Comparison of ENCODE assay signal across 8 mouse cellular contexts in the genomic region with DNA sequence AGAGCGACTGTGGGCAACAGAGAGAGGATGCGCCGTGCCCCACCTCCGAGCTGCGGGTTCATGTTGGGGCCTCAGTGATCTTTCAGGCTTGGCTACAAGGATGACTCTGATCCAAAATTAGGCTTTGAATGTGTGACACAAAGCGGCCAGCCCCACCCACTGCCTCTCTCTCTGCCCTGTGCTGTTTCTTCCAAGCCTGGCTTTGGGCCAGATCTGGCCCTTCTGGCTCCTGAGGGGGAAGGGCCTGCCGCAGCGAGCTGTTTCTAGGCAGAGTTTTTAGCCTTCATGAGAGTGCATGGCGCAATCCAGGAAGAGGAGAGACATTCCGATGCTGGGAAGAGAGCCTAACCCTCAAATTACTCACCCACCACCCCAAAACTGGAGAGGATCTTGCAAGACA.
DNase-seq lines count a peak whose midpoint lies in the region; ATAC-seq lines count a peak whose summit lies in the region.

No protein-coding gene starts in this region.

- no peaks in the 10 kb centered on the region for H3K9me3 ChIP-seq in intestine, embryonic 15.5 days
- no peaks in the 10 kb centered on the region for H3K9me3 ChIP-seq in liver, embryonic 16.5 days (replicated peaks; ENCODE audit: control insufficient read depth, low read length)
- no peaks in the 10 kb centered on the region for H3K9me3 ChIP-seq in neural tube, embryonic 11.5 days (ENCODE audit: control insufficient read depth, low read length)

- H3K4me2 ChIP-seq in intestine, embryonic 15.5 days (replicated peaks), result peak overlapping the region; percentile 25; the same call in 1 of the 2 replicates
- H3K4me2 ChIP-seq in liver, embryonic 16.5 days (ENCODE audit: low read depth, low read length), result no peak overlapping the region
- H3K4me2 ChIP-seq in neural tube, embryonic 11.5 days (ENCODE audit: low read depth), result no peak overlapping the region

- peak; percentile 47 for DNase-seq in layer of hippocampus, adult 11-12 months (ENCODE audit: low spot score)
- DNase-seq in layer of hippocampus, adult 8-10 months (ENCODE audit: low spot score in 2 of 2), result no peak
- peak; percentile 69 for DNase-seq in embryo, embryonic 10.5 days (ENCODE audit: low spot score)
- peak; percentile 56 to 75 for DNase-seq in gastrocnemius, postnatal 4 days (ENCODE audit: low spot score in 2 of 2)
- peak; percentile 77 for DNase-seq in neural tube, embryonic 11.5 days (ENCODE audit: low spot score)
- peak; percentile 57 for DNase-seq in urinary bladder, postnatal 25 days (ENCODE audit: low spot score)

- ATAC-seq in intestine, embryonic 15.5 days, result peak; percentile 87
- ATAC-seq in liver, embryonic 16.5 days (ENCODE audit: low read depth), result 0 out of 2 replicates have a peak, but pooled peaks have one; percentile 43
- ATAC-seq in neural tube, embryonic 11.5 days (ENCODE audit: insufficient read depth, low FRiP score, low TSS enrichment), result peak; percentile 67

- no peak overlapping the region for H3K9ac ChIP-seq in intestine, embryonic 15.5 days
- no peak overlapping the region for H3K9ac ChIP-seq in liver, embryonic 16.5 days (ENCODE audit: low read depth, low read length)
- peak overlapping the region; percentile 26 for H3K9ac ChIP-seq in neural tube, embryonic 11.5 days (ENCODE audit: low read length)

- peaks cover 18% of the 10 kb centered on the region for H3K4me1 ChIP-seq in intestine, embryonic 15.5 days (replicated peaks)
- H3K4me1 ChIP-seq in liver, embryonic 16.5 days (ENCODE audit: control insufficient read depth, low read depth, low read length), result no peaks in the 10 kb centered on the region; the same call in 1 of the 2 replicates
- peaks cover 29% of the 10 kb centered on the region for H3K4me1 ChIP-seq in neural tube, embryonic 11.5 days (ENCODE audit: control insufficient read depth, insufficient read depth, low read length)

- no peaks in the 10 kb centered on the region for H3K36me3 ChIP-seq in intestine, embryonic 15.5 days
- no peaks in the 10 kb centered on the region for H3K36me3 ChIP-seq in liver, embryonic 16.5 days (ENCODE audit: control insufficient read depth, insufficient read depth)
- H3K36me3 ChIP-seq in neural tube, embryonic 11.5 days (ENCODE audit: control insufficient read depth, insufficient read depth, low read length), result no peaks in the 10 kb centered on the region

- peak overlapping the region; percentile 94 for H3K27ac ChIP-seq in intestine, embryonic 15.5 days
- H3K27ac ChIP-seq in liver, embryonic 16.5 days (ENCODE audit: low read length), result no peak overlapping the region
- peak overlapping the region; percentile 77 for H3K27ac ChIP-seq in neural tube, embryonic 11.5 days (ENCODE audit: low read depth, low read length)

- 26% methylated on average over 10 of the region's 10 CpGs for WGBS in intestine, embryonic 15.5 days
- 44% methylated on average over 10 of the region's 10 CpGs for WGBS in liver, embryonic 16.5 days (ENCODE audit: insufficient replicate concordance)
- 43% methylated on average over 10 of the region's 10 CpGs for WGBS in neural tube, embryonic 11.5 days

- no peak overlapping the region for H3K4me3 ChIP-seq in intestine, embryonic 15.5 days (replicated peaks)
- no peak overlapping the region for H3K4me3 ChIP-seq in liver, embryonic 16.5 days (ENCODE audit: low read depth, low read length)
- no peak overlapping the region for H3K4me3 ChIP-seq in neural tube, embryonic 11.5 days (ENCODE audit: low read depth, low read length)

- H3K27me3 ChIP-seq in intestine, embryonic 15.5 days (replicated peaks), result no peaks in the 10 kb centered on the region
- H3K27me3 ChIP-seq in liver, embryonic 16.5 days (ENCODE audit: control insufficient read depth, insufficient read depth, low read depth, low read length), result no peaks in the 10 kb centered on the region
- no peaks in the 10 kb centered on the region for H3K27me3 ChIP-seq in neural tube, embryonic 11.5 days (ENCODE audit: control insufficient read depth, insufficient read depth, low read length)

Comparison
In these comparisons a context has a peak if more than half of its experiments do, and no peak if none do; other contexts are left out.
1. DNase-seq: peak in layer of hippocampus, adult 11-12 months (single experiment), embryo, embryonic 10.5 days (single experiment), gastrocnemius, postnatal 4 days (2 of 2), neural tube, embryonic 11.5 days (single experiment) and urinary bladder, postnatal 25 days (single experiment); none in layer of hippocampus, adult 8-10 months (0 of 2).
2. Peak in every context shown above with its lines, with median percentiles within 50 percentile points of each other: ATAC-seq.